Mouse (Mus musculus) cerebellum, adult 2 months (tissue): ENCODE measurements around the gene Ano4.

Experiments
- CTCF ChIP-seq: fragments of 200-500 bp; IDR thresholded peaks from 2 replicates; pipeline ENCODE4 v1.5.1; 2011; ENCODE audit warnings: low read depth, mild to moderate bottlenecking, control low read depth, low read length, moderate library complexity, borderline replicate concordance; ENCODE audit not compliant: insufficient read depth
- POLR2A ChIP-seq: fragments of 200-500 bp; IDR thresholded peaks from 2 replicates; pipeline ENCODE4 v1.6.1; 2011; ENCODE audit warnings: low read length, control low read depth, borderline replicate concordance; ENCODE audit not compliant: insufficient read depth

- TF ChIP-seq CTCF: no peak
- no peak for TF ChIP-seq POLR2A
Measured at GRCm38 (mm10) chr10:89111466-89111865, 233.1 kb downstream of the Ano4 start.
